Mouse (Mus musculus) ES-E14 (cell line): ENCODE measurements around the gene Colgalt2. TPM values are rescaled to one million over a fixed set of nuclear protein-coding genes. Genes with fewer than 3 reads are reported as not detected.
A peak's percentile ranks its signal among the peaks of the same experiment; 100 is the strongest.
"Not testable (repeated sequence)": the region's sequence is repeated elsewhere in the genome, so short reads cannot be mapped to it uniquely, and the experiment has no call there.

ENCODE experiments used
- DNase-seq: peaks from one replicate; pipeline ENCODE4 v3.0.0-alpha.2; 2013; ENCODE audit warnings: low read depth, low spot score
- H3K27ac ChIP-seq: 2 replicates; pipeline ENCODE4 v1.5.1; 2012; ENCODE audit warnings: low read depth, mild to moderate bottlenecking, low read length, moderate library complexity, mixed read lengths; ENCODE audit not compliant: poor library complexity, insufficient read depth, severe bottlenecking
- H3K36me3 ChIP-seq: 2 replicates; pipeline ENCODE4 v1.6.1; 2012; ENCODE audit warnings: mild to moderate bottlenecking, low read length, moderate library complexity, mixed read lengths; ENCODE audit not compliant: control insufficient read depth, poor library complexity, insufficient read depth, severe bottlenecking
- H3K4me1 ChIP-seq, 2 experiments: fragments of 150-350 bp in 1 of 2; sonication (generic) in 1 of 2; 2 replicates each; pipeline ENCODE4 v1.6.1; 2012; ENCODE audit warnings: low read length in 2 of 2, mild to moderate bottlenecking in 1 of 2, mixed read lengths in 1 of 2; ENCODE audit not compliant: control insufficient read depth in 2 of 2, insufficient read depth in 2 of 2, poor library complexity in 1 of 2
- H3K4me3 ChIP-seq, 2 experiments: fragments of 150-350 bp in 1 of 2; sonication (generic) in 1 of 2; 2 replicates each; pipeline ENCODE4 v1.5.1; 2012; ENCODE audit warnings: low read length in 2 of 2, low read depth in 1 of 2, mild to moderate bottlenecking in 1 of 2, mixed read lengths in 1 of 2; ENCODE audit not compliant: insufficient read depth in 1 of 2, poor library complexity in 1 of 2, severe bottlenecking in 1 of 2
- H3K9ac ChIP-seq: 2 replicates; pipeline ENCODE4 v1.6.1; 2012; ENCODE audit warnings: low read depth, mild to moderate bottlenecking, low read length, mixed read lengths; ENCODE audit not compliant: poor library complexity, insufficient read depth, severe bottlenecking
- H3K9me3 ChIP-seq: fragments of 150-350 bp; sonication (generic); 2 replicates; pipeline ENCODE4 v1.6.1; 2012; ENCODE audit warnings: low read depth, mild to moderate bottlenecking, low read length; ENCODE audit not compliant: control insufficient read depth, insufficient read depth
- CHD2 ChIP-seq: IDR thresholded peaks from 2 replicates; pipeline ENCODE4 v1.6.1; 2014; ENCODE audit warnings: mild to moderate bottlenecking, low read depth, low read length, inconsistent platforms
- HCFC1 ChIP-seq: IDR thresholded peaks from 2 replicates; pipeline ENCODE4 v1.6.1; 2012; ENCODE audit warnings: low read length, inconsistent platforms, borderline replicate concordance; ENCODE audit not compliant: insufficient read depth
- MAFK ChIP-seq: IDR thresholded peaks from 2 replicates; pipeline ENCODE4 v1.6.1; 2014; ENCODE audit warnings: mild to moderate bottlenecking, low read depth, low read length, inconsistent platforms; ENCODE audit not compliant: insufficient read depth
- ZC3H11A ChIP-seq: IDR thresholded peaks from 2 replicates; pipeline ENCODE4 v1.6.1; 2012; ENCODE audit warnings: low read depth, mild to moderate bottlenecking, inconsistent platforms, low read length, borderline replicate concordance
- ZNF384 ChIP-seq: IDR thresholded peaks from 2 replicates; pipeline ENCODE4 v1.6.1; 2012; ENCODE audit warnings: low read depth, low read length, inconsistent platforms
- in situ Hi-C, 2 experiments: fragments of 600-800 bp; cut with MboI; formaldehyde crosslinking; loops; one replicate each; pipeline ENCODE4 v1.15.1; 2025; ENCODE audit warnings: low sequenced_read_pairs in 2 of 2, inconsistent platforms in 1 of 2; ENCODE audit not compliant: unreplicated experiment in 2 of 2
- total RNA-seq: library from RNA; depleted of rRNA; stranded (reverse); fragments of 300-350 nt; gene quantifications from 2 replicates; pipeline ENCODE4 v1.2.3, GENCODE M21; 2012

Colgalt2 gene
- total RNA-seq, 1 experiment = 0.13 TPM

- Histone ChIP-seq H3K4me3 (no peak overlapping the region), H3K36me3 (peaks cover 4% of the 10 kb centered on the region; the same call in 1 of the 2 replicates), H3K4me1 (no peaks in the 10 kb centered on the region), H3K9ac (no peak overlapping the region), H3K9me3 (no peaks in the 10 kb centered on the region), H3K27ac (no peak overlapping the region)
- TF ChIP-seq CHD2 = no peak
- TF ChIP-seq ZNF384 = no peak
- TF ChIP-seq ZC3H11A = no peak
- no peak for TF ChIP-seq HCFC1
- TF ChIP-seq MAFK = no peak
- in situ Hi-C loops = no loop called here
- no peak for DNase-seq
These were observed 21.3 kb upstream of the Colgalt2 start for GRCm38 (mm10) chr1:152378311-152378710.

GRCm38 (mm10) chr1:152384589-152384988 is 15.0 kb upstream of the Colgalt2 start:
- no peak overlapping the region for H3K4me3 ChIP-seq
- no peak overlapping the region for H3K27ac ChIP-seq
- no peak for DNase-seq
- no peak overlapping the region for H3K9ac ChIP-seq
- no peaks in the 10 kb centered on the region for H3K9me3 ChIP-seq
- H3K36me3 ChIP-seq = no peaks in the 10 kb centered on the region
- TF ChIP-seq MAFK (no peak), ZC3H11A (no peak), CHD2 (no peak), ZNF384 (no peak), HCFC1 (no peak)
- H3K4me1 ChIP-seq = no peaks in the 10 kb centered on the region
- in situ Hi-C loops = no loop called here

GRCm38 (mm10) chr1:152385693-152386092 is 13.9 kb upstream of the Colgalt2 start:
- H3K9ac ChIP-seq = peak overlapping the region; percentile 76
- H3K4me1 ChIP-seq, H3K36me3 ChIP-seq, in situ Hi-C loops, H3K9me3 ChIP-seq, DNase-seq, H3K27ac ChIP-seq: not testable (repeated sequence)
- H3K4me3 ChIP-seq = peak overlapping the region; percentile 76 to 93

- Histone ChIP-seq H3K4me3 (peak within 1 kb of the TSS; percentile 76 to 93), H3K9me3 (no peaks in the 10 kb centered on the region), H3K9ac (peak within 1 kb of the TSS; percentile 76), H3K4me1 (no peaks in the 10 kb centered on the region), H3K36me3 (no peaks in the 10 kb centered on the region), H3K27ac (no peak within 1 kb of the TSS)
- in situ Hi-C loops = no loop called here
- TF ChIP-seq HCFC1 = peak; percentile 81
- no peak for TF ChIP-seq MAFK
- no peak for TF ChIP-seq ZNF384
- peak; percentile 71 for DNase-seq
These were observed 13.3 kb upstream of the Colgalt2 start, which contains the start of gene Tsen15 for GRCm38 (mm10) chr1:152386188-152386835. Tsen15 (minus strand) TSS chr1:152386688.

- no peak overlapping the region for H3K9ac ChIP-seq
- in situ Hi-C loops = no loop called here
- no peaks in the 10 kb centered on the region for H3K36me3 ChIP-seq
- no peak overlapping the region for H3K27ac ChIP-seq
- no peak for DNase-seq
- H3K4me3 ChIP-seq = no peak overlapping the region
- TF ChIP-seq ZNF384 (no peak), MAFK (no peak), CHD2 (no peak)
- no peaks in the 10 kb centered on the region for H3K9me3 ChIP-seq
- H3K4me1 ChIP-seq = no peaks in the 10 kb centered on the region
These were observed 10.4 kb upstream of the Colgalt2 start for GRCm38 (mm10) chr1:152389271-152389670.
